Mouse (Mus musculus) urinary bladder, postnatal 0 days (tissue): ENCODE measurements around the gene Capn9. TPM values are rescaled to one million over a fixed set of nuclear protein-coding genes. Genes with fewer than 3 reads are reported as not detected.

Experiments
- polyA plus RNA-seq: library from polyadenylated mRNA; unstranded; fragments of >200 nt; fragmentation: Nextera tagmentation; extraction: Ambion mirVana; gene quantifications from 2 replicates; pipeline ENCODE4 v1.2.1, GENCODE M21; 2015

Capn9 gene
- 0.08 and 0.11 TPM in 2 replicates for polyA plus RNA-seq

DNA sequence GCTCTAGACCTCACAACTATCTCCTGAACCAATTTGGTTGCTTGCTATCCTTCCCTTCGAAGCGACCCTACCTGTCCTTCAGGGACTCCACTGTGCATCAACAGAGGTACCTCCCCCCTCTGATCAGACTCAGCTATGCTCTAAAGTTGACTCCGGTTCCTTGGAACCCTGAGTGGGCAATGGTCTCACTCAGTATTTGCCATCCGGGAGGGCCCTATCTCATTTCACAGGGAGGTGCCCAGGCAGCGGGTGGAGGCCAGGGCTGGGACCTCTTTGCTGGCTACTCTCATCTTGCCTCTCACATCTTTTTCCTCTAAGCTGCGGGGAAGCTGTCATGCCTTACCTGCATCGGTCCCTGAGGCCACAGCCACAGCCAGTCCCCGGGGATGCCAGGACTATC is at the start of gene Capn9:
Gene Capn9 (plus strand): TSS at position 301 of the 400 bp plus-strand sequence.

DNA sequence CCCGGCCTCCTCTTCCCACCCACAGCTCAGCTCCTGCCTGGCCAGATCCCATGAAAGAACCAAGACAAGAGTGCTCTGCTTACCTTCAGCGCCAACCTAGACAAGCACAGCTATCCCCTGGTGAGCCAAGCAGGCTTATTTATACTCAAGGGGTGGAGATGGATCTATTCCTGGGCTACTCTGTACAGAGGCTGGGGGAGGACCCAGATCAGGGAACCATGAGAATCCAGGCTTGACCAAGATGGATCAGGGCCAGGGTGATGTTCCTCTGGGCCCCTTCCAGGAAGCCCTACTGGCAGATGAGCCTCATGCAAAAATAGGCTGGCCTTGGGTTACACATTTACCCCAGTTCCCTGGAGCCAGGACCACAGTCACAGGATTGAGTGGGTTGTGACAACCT is 6.3 kb upstream of the Capn9 start, which contains the start of gene Agt:
Gene Agt (minus strand): TSS at position 114 of the 400 bp plus-strand sequence.

DNA sequence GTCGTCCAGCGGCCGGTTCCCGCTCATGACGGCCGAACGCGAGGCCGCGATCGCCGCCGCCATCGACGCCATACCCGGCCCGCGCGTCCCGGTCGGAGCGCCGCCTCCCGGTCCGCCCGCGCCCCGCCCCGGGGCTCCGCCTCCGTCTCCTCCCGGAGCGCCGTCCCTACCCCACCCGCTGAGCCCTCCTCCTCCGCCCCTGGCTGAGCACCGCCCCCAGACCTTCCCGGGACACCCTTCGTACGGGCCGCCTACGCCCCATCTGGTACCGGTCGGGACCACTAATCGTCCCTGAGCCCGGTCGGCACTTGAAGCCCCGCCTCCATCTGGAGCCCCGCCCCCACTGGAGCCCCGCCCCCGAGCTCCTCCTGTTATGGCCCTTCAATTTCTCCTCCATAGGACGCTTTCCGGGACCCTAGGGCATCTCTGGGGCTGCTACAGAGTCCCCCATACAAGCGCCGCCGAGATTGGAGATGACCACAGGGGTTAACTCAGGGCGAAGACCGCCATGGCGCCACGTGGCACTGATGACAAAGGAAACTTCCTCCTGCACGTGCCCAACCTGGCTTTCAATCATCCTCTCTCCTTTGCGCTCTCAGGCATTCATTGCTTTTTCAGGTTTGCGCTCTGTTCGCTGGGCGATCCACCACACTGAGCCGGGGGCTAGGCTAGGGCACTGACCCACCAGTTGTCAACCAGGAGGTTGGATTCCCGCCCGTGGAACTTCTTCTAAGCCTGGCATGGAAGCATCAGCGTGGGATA is 87.4 kb downstream of the Capn9 start, which contains the start of gene 2310022B05Rik:
Gene 2310022B05Rik (minus strand): TSS at position 258 of the 762 bp plus-strand sequence.

Other genes with a start within 250 kb of the Capn9 start
- gene Pgbd5, start 136.5 kb upstream of the Capn9 start, polyA plus RNA-seq: 1.7 and 2.0 TPM in 2 replicates
- gene Cog2, start 55.3 kb upstream of the Capn9 start, polyA plus RNA-seq: 21.3 and 22.2 TPM in 2 replicates
- 1.4 and 1.6 TPM in 2 replicates for gene Agt, start 6.4 kb upstream of the Capn9 start, polyA plus RNA-seq
- gene 2310022B05Rik, start 87.3 kb downstream of the Capn9 start, polyA plus RNA-seq: 30.7 and 43.5 TPM in 2 replicates
- gene Ttc13, start 145.9 kb downstream of the Capn9 start, polyA plus RNA-seq: 18.1 and 19.0 TPM in 2 replicates
- gene Arv1, start 146.0 kb downstream of the Capn9 start, polyA plus RNA-seq: 11.8 and 13.4 TPM in 2 replicates
- 0.85 and 0.89 TPM in 2 replicates for gene Fam89a, start 175.7 kb downstream of the Capn9 start, polyA plus RNA-seq
- 0.05 and 0.07 TPM in 2 replicates for gene Trim67, start 217.0 kb downstream of the Capn9 start, polyA plus RNA-seq